Mouse (Mus musculus) 3T3-L1 (cell line): Measurements from ENCODE around the gene Arl2bp.

ENCODE experiments used
- DNase-seq: peaks from one replicate; pipeline ENCODE4 v3.0.0-alpha.2; 2015; ENCODE audit warnings: low read depth, low spot score

Arl2bp gene

DNA sequence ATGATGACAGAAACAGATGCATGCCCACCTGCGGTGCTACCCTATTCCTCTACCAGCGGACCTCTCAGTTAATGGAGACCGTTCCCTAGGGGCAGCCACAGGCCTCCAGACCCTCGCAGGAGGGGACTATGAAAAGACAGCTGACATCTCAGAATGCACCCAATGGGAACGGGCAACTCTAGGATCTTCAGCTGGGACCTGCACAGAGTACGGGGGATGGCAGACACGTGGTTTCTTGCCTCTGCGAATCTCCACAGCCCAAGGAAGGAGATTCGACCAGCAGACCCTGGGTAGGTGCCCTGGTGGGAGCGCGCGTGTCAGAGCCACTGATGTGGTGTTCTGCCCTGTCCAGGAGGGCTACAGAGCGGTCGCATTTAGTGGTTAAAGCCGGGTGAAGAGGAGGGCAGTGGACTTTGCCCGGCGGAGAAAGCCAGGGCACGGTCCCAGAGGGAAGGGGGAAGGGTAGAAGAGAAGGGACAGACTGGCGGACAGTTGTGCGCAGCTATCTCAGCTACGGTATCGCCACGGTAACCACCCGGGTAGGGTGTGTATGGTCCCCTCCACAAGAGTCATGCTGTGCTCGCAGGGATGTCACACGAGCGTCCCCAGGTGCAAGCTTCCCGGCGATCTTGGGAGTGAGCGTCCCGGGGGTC lies 29.1 kb downstream of the Arl2bp start:
- no peak for DNase-seq

DNA sequence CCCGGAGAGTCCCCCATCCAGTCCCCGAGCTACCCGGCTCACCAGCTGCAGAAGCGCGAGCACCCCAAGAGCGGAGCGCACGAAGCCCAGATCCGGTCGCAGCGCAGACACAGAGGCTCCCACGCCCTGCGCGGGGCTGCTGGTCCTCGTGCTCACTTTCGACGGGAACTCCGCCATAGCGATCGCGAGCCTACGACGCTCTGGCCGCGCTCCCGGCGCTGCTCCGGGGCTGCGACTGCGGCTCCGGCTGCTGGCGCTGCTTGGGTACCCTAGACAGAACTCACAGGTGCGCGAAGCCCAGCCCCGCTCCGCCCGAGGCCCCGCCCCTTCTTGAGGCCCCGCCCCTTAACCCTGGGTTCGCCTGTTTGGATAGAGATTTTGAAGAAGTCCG lies 29.6 kb downstream of the Arl2bp start, which contains the start of gene Pllp:
Gene Pllp (minus strand): TSS at position 285 of the 391 bp plus-strand sequence.
- DNase-seq: no peak

DNA sequence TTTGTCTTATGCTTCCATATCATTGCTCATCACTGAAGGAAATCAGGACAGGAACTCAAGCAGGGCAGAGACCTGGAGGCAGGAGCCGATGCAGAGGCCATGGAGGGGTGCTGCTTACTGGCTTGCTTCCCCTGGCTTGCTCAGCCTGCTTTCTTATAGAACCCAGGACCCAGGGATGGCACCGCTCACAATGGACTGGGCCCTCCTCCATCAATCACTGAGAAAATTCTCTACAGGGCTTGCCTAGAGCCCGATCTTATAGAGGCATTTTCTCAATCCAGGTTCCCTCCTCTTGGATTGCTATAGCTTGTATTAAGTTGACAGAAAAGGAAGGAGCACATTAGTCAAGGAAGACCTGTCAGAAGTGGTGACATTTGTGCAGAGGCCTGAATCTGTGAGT lies 30.2 kb downstream of the Arl2bp start:
- no peak for DNase-seq

GRCm38 (mm10) chr8:94697956-94698355 lies 31.6 kb downstream of the Arl2bp start:
- no peak for DNase-seq

- no peak for DNase-seq
Measured at GRCm38 (mm10) chr8:94699366-94699765, 33.0 kb downstream of the Arl2bp start.

GRCm38 (mm10) chr8:94700421-94700935 lies 34.1 kb downstream of the Arl2bp start:
- DNase-seq: no peak

DNA sequence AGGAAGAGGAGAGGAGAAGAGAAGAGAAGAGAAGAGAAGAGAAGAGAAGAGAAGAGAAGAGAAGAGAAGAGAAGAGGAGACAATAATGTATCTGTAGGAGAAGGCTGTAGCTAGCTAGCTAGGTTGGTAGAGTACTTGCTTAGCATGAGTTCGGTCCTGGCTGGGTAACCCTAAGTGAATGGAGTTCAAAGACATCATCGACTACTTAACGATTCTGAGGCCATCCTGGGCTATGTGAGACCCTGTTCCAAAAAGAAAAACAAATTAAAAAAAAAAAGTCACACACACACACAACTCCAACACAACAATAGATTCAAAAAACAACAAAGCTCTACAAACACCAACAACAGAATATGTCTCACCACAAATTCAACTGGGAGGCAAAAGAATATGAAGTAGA lies 35.8 kb downstream of the Arl2bp start:
- peak; percentile 13 for DNase-seq

DNA sequence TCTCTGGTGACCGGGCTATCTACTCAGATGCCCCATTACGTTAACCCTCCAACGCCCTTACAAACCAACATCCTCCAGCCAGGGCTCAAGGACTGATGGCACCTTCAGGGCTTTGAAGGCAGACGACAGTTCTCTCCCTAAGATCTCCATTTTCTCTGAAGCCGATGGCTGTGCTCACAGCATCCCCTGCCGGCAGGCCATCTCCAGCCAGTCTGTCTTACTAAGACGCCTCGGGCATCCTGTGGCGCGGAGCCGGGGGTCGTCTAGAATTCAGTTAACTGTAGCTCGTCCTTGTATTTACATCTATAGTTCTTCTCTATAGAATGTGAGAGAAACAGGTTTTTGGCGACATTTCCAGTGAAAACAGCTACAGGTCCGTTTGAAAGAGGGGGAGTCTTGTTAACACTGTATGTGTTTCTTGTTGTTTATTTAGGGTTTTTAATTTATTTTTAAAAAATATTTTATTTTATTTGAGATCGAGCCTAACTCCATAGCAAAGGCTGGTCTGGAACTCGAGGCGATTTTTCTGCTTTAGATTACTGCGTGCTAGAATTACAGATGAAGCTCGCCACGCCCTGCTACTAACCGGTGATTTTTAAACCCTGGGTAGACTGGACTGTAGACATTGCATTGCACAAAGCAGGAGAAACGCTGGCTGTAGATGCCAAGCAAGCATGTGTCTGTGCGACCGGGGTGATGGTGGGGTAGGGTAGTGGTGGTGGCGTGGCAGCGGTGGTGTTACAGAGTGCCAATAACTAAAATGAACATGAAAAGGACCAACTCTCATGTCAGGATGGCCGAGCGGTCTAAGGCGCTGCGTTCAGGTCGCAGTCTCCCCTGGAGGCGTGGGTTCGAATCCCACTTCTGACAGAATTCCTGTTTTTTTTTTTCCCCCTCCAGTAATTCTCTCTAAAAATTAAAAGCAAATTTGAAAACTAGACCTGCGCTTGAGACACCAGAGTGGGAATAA lies 36.7 kb downstream of the Arl2bp start:
- DNase-seq: peak; percentile 95

GRCm38 (mm10) chr8:94703972-94704668 lies 37.7 kb downstream of the Arl2bp start:
- peak; percentile 98 for DNase-seq

GRCm38 (mm10) chr8:94704669-94704984 lies 38.2 kb downstream of the Arl2bp start:
- no peak for DNase-seq

DNA sequence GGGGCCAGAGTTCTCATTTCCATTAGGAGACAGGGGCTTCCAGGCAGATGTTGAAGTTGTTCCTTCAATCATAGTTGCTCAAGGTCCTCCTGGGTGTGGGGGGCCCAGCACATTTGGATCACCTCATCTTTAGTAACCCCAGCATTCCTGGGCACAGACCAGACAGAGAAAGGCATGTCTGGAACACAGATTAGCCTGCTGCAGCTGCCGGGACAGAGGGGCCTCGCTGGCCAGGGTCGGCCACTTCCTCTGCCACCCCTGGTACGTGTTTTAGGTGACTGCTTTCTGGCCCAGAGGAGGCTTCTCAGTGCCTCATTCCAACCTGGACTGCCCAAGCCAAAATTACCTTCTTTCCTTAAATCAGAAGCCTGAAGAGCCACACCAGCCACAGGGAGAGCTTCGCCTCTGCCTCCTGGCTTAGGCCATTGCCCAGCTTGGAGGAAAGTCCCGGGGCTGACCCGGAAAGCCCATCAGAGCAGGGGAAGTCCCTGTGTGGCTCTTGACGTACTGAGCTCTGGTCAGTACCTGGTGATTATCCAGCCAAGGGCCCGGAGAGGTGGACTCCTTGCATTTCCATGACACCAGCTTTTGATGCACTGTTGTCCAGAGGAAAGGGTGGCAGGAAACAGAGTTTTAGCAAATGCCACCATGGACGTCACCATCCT lies 39.3 kb downstream of the Arl2bp start:
- no peak for DNase-seq

GRCm38 (mm10) chr8:94706732-94707395 lies 40.5 kb downstream of the Arl2bp start:
- DNase-seq: peak; percentile 60

DNA sequence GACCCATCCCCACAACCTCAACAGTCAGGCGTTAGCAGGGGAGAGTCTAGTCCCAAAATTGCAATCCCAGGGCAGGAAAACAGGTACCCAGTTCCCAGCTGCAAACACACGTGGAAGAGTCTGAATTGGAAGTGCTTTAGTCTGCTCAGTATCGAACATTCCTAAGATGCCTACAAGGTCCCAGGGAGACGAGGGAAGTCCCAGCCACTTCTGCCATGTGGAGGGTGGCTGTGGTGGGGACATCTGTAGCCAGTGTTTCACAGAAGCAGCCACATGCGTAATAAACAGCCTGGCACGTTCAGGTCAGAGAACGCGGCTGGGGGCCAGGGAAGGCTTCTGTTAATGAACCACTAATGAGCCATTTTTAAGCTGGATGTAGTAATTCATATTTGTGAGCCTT lies 43.9 kb downstream of the Arl2bp start:
- DNase-seq: no peak

DNA sequence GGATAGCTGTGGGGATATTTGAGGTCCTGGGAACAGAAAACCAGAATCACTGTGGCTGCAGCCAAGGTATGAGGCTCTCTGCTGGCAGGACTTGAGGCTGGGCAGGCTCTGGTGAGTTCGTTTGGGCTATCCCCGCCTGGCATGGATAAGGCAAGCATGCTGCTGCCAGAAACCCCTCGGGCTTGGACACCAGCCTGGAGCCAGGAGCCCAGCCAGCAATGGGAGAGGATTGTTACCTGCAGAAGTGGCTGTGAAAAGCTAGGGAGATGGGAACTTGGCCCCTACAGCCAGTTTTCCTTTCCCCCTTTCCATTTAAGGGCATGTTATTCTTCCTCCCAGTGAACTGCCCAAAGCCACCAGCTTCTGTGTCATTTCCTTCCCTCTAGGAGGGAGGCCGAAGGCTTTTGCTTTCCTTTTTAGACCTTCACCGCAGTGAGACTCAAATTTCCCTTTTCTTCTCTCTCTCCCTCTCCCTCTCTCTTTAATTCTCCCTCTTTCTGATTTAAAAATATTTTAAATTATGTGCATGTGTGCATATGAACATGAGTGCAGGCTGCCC lies 44.8 kb downstream of the Arl2bp start:
- DNase-seq: peak; percentile 48

GRCm38 (mm10) chr8:94714556-94714955 lies 48.2 kb downstream of the Arl2bp start:
- peak; percentile 74 for DNase-seq

DNA sequence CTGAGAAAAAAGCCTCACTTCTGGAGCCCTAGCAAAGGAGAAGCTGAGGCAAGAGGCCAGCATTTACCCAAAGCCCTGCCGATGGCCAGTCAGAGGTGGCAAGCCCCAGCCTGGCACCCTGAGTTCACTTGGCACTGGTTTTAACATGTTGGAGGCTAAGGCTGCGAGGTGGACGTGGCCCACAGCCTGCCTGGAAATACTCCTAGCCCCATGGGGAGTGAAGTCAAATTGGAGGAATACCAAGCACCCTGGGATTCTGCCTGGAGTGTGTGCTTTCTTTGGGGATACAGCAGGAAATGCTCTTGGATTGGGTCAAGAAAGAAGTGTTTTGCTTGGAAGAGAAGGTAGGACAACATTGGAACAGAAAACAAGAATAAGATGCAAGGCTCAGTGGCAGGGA lies 49.5 kb downstream of the Arl2bp start:
- no peak for DNase-seq

- no peak for DNase-seq
Measured at GRCm38 (mm10) chr8:94716841-94717240, 50.4 kb downstream of the Arl2bp start.
